Mouse (Mus musculus): ENCODE results near the gene Ppard. TPM values are rescaled to one million over a fixed set of nuclear protein-coding genes. Genes with fewer than 3 reads are reported as not detected.

Ppard gene
- total RNA-seq, 2 experiments from 2014 or later = 34.3 to 37.6 TPM

GRCm38 (mm10) chr17:28223561-28224391 is 8.7 kb upstream of the Ppard start:
- DNase-seq (ENCODE audit: low spot score in 2 of 2) = peak; percentile 81 to 91

GRCm38 (mm10) chr17:28224615-28225014 is 7.9 kb upstream of the Ppard start:
- no peak for DNase-seq (ENCODE audit: low spot score in 2 of 2)

- DNase-seq (ENCODE audit: low spot score in 2 of 2) = peak; percentile 83 to 93
Measured at GRCm38 (mm10) chr17:28226014-28226413, 6.5 kb upstream of the Ppard start.

- no peak for DNase-seq (ENCODE audit: low spot score in 2 of 2)
Measured at GRCm38 (mm10) chr17:28230486-28230885, 2.0 kb upstream of the Ppard start.

GRCm38 (mm10) chr17:28231026-28231736 is 1.3 kb upstream of the Ppard start:
- DNase-seq (ENCODE audit: low spot score in 2 of 2) = no peak

- peak in 1 of 2 experiments; percentile 44 for DNase-seq (ENCODE audit: low spot score in 2 of 2)
Measured at GRCm38 (mm10) chr17:28233091-28233731, 711 bp downstream of the Ppard start.

GRCm38 (mm10) chr17:28234641-28235040 is 2.1 kb downstream of the Ppard start:
- no peak for DNase-seq (ENCODE audit: low spot score in 2 of 2)

- DNase-seq (ENCODE audit: low spot score in 2 of 2) = peak in 1 of 2 experiments; percentile 47
Measured at GRCm38 (mm10) chr17:28235982-28236635, 3.6 kb downstream of the Ppard start.

- DNase-seq (ENCODE audit: low spot score in 2 of 2) = no peak
Measured at GRCm38 (mm10) chr17:28236636-28237015, 4.1 kb downstream of the Ppard start.

- no peak for DNase-seq (ENCODE audit: low spot score in 2 of 2)
Measured at GRCm38 (mm10) chr17:28237362-28237761, 4.9 kb downstream of the Ppard start.

- DNase-seq (ENCODE audit: low spot score in 2 of 2) = no peak
Measured at GRCm38 (mm10) chr17:28237874-28238273, 5.4 kb downstream of the Ppard start.

GRCm38 (mm10) chr17:28240846-28241245 is 8.3 kb downstream of the Ppard start:
- DNase-seq (ENCODE audit: low spot score in 2 of 2) = no peak

- no peak for DNase-seq (ENCODE audit: low spot score in 2 of 2)
Measured at GRCm38 (mm10) chr17:28242296-28242695, 9.8 kb downstream of the Ppard start.

- DNase-seq (ENCODE audit: low spot score in 2 of 2) = no peak
Measured at GRCm38 (mm10) chr17:28244214-28244613, 11.7 kb downstream of the Ppard start.

GRCm38 (mm10) chr17:28244714-28245113 is 12.2 kb downstream of the Ppard start:
- no peak for DNase-seq (ENCODE audit: low spot score in 2 of 2)

- DNase-seq (ENCODE audit: low spot score in 2 of 2) = no peak
Measured at GRCm38 (mm10) chr17:28246640-28247039, 14.1 kb downstream of the Ppard start.

GRCm38 (mm10) chr17:28247613-28248012 is 15.1 kb downstream of the Ppard start:
- no peak for DNase-seq (ENCODE audit: low spot score in 2 of 2)

GRCm38 (mm10) chr17:28249062-28249461 is 16.6 kb downstream of the Ppard start:
- DNase-seq (ENCODE audit: low spot score in 2 of 2) = no peak

- no peak for DNase-seq (ENCODE audit: low spot score in 2 of 2)
Measured at GRCm38 (mm10) chr17:28251579-28252280, 19.2 kb downstream of the Ppard start.

GRCm38 (mm10) chr17:28252281-28252648 is 19.8 kb downstream of the Ppard start:
- no peak for DNase-seq (ENCODE audit: low spot score in 2 of 2)

GRCm38 (mm10) chr17:28253216-28253615 is 20.7 kb downstream of the Ppard start:
- no peak for DNase-seq (ENCODE audit: low spot score in 2 of 2)

All from gastrocnemius, postnatal 4 days (tissue).